Mouse (Mus musculus) C2C12 (cell line): Measurements from ENCODE around the gene Tent5c.

Experiments
- CEBPB ChIP-seq: IDR thresholded peaks from one replicate; pipeline ENCODE4 v1.6.1; 2011; ENCODE audit warnings: low read depth, mild to moderate bottlenecking, control low read depth, moderate library complexity
- CTCF ChIP-seq: IDR thresholded peaks from one replicate; pipeline ENCODE4 v1.5.1; 2011; ENCODE audit not compliant: control insufficient read depth, insufficient read depth, insufficient read length
- FOSL1 ChIP-seq: IDR thresholded peaks from one replicate; pipeline ENCODE4 v1.8.0; 2011; ENCODE audit warnings: mild to moderate bottlenecking, low read length; ENCODE audit not compliant: poor library complexity, insufficient read depth, severe bottlenecking
- MAX ChIP-seq: IDR thresholded peaks from one replicate; pipeline ENCODE4 v1.6.1; 2011; ENCODE audit warnings: mild to moderate bottlenecking, control low read depth
- MYOD1 ChIP-seq: IDR thresholded peaks from one replicate; pipeline ENCODE4 v1.6.1; 2011; ENCODE audit warnings: low read depth; ENCODE audit not compliant: control insufficient read depth, insufficient read length
- MYOG ChIP-seq: IDR thresholded peaks from one replicate; pipeline ENCODE4 v1.6.1; 2011; ENCODE audit not compliant: control insufficient read depth, insufficient read length; ENCODE audit errors: extremely low read depth
- USF1 ChIP-seq: IDR thresholded peaks from one replicate; pipeline ENCODE4 v1.6.1; 2011; ENCODE audit warnings: low read depth, mild to moderate bottlenecking, control low read depth, moderate library complexity

DNA sequence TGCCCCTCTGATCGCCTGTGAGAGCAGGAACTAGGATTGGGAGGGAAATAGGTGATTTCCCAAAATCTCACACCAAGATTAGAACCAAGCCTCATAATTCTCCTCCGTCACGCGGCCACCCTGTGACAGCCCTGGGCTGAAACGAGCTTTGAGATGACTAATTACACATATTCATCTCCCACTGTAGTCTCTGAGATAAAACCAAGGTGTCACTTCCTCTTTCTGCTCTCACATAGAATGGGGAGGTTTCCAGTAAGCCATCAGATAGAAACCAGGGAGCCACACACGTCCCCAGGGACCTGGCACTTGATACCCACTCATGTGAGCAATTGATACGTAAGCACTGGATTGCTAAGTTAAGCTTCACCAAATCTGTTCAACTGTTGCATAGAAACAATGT, 52.4 kb downstream of the Tent5c start:
- TF ChIP-seq MAX, result no peak
- TF ChIP-seq CTCF, result no peak
- no peak for TF ChIP-seq USF1
- no peak for TF ChIP-seq MYOD1
- no peak for TF ChIP-seq MYOG
- no peak for TF ChIP-seq CEBPB
- TF ChIP-seq FOSL1, result no peak
